Mouse (Mus musculus): ENCODE results near the gene Vcl.

GRCm38 (mm10) chr14:20976741-20977140, 47.5 kb downstream of the Vcl start:
- TF ChIP-seq POLR2A (IDR thresholded peaks at IDR 0.05; ENCODE audit: extremely low read depth, insufficient read depth, low read length) (no peak), CTCF (IDR thresholded peaks at IDR 0.05; ENCODE audit: low read depth, low read length) (no peak)
